In the genomic region with DNA sequence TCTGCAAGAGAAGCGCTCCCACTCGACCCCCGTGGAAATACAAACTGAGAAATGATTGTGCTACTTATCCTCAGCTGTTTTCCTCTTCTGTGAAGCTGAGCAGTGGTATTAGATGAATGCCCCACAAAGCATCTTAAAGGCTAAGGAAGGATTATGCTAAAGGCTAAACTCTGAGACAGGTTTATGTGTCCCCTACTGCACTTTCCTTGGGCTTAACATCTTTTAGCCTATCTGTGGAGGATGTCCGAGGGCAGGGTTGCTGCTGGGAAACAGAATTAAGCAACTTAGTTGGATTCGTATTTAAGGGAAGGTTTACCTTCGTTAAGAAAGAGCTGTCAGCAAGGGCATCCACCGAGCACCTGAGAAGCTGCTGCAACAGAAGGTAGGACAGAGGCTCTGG, we compare ENCODE assay signal across 21 mouse cellular contexts. TPM values are rescaled to one million over a fixed set of nuclear protein-coding genes. Genes with fewer than 3 reads are reported as not detected.
"Had no signal": no experiment of that assay in that cellular context is flagged by ENCODE, and none has a peak within 500 bp of the region (broad histone marks: within the 10 kb centered on the region; RNA-seq: fewer than 3 reads in every experiment).

Samd7 (plus strand) TSS at position 288 of the 400 bp plus-strand sequence.

- DNase-seq: left cerebral cortex, postnatal 4 days; liver; liver, embryonic 13.5 days; liver, postnatal 0 days; lung, adult 18-20 months; lung, adult 2 months; lung, embryonic 14.5 days; lung, postnatal 10 days; lung, postnatal 14 days; lung, postnatal 36 days; lung, postnatal 4 days; midbrain, embryonic 14.5 days had no signal

RNA-seq across cellular contexts. Expression of gene Samd7, which starts in this region (rescaled TPM):
- total RNA-seq: left cerebral cortex, adult 18-20 months; left cerebral cortex, adult 2 months; left cerebral cortex, postnatal 25 days; left cerebral cortex, postnatal 36 days; liver, adult 2 months; megakaryocyte progenitor cell, adult 5-6 weeks; megakaryocyte, adult 5-6 weeks; megakaryocyte-erythroid progenitor cell, adult 5-6 weeks; monocyte, adult 5-6 weeks had no signal
